Comparison of ENCODE assay signal across 9 mouse cellular contexts in the genomic region with DNA sequence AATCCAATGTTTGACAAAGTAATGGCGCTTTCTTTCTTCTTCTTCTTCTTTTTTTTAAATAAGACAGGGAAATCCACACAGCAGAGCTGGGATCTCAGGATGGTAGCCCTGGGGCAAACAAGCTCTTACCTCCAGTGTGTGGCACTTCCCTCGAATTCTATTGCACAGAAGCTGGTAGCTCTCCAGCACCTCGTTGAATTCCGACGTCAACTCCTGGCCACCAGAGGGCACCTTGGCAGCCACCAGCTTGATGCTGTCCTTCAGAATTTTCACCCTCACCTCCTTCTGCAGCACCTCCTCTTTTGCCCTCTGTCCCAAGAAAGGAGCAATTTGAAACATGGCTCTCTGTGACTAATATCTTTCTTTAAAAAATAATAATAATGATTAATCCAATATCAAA.
DNase-seq lines count a peak whose midpoint lies in the region; ATAC-seq and TF ChIP-seq lines count a peak whose summit lies in the region.
"Had no signal": no experiment of that assay in that cellular context is flagged by ENCODE, and none has a peak within 500 bp of the region (broad histone marks: within the 10 kb centered on the region; RNA-seq: fewer than 3 reads in every experiment).

No protein-coding gene starts in this region.

- 18% methylated on average over 5 of the region's 5 CpGs for WGBS in lung, adult 2 months

- peak; percentile 74 for ATAC-seq in CD4-positive, CD25-positive, alpha-beta regulatory T cell, adult 4 months

- no peak overlapping the region for H3K4me3 ChIP-seq in lung, adult 2 months (replicated peaks; ENCODE audit: extremely low read depth, low read depth, low read length)
- H3K4me3 ChIP-seq: heart, embryonic 13.5 days had no signal

- H3K4me1 ChIP-seq in lung, adult 2 months (ENCODE audit: control insufficient read depth, insufficient read depth, low read length), result no peaks in the 10 kb centered on the region

- DNase-seq in adrenal gland, adult 8-10 months, result peak; percentile 53
- peak; percentile 78 for DNase-seq in embryo, embryonic 11 days
- peak; percentile 59 for DNase-seq in heart, adult 8-10 months (ENCODE audit: low spot score)
- DNase-seq in kidney, postnatal 4 days, result peak; percentile 85 to 88
- peak; percentile 73 for DNase-seq in lung, adult 2 months
- DNase-seq in retina, postnatal 1 day, result peak; percentile 67
- DNase-seq in urinary bladder, postnatal 25 days (ENCODE audit: low spot score), result peak; percentile 61

- TF ChIP-seq CTCF in lung, adult 2 months (IDR thresholded peaks at IDR 0.05; ENCODE audit: insufficient read depth, low read length), result peak; percentile 91

- TF ChIP-seq POLR2A in lung, adult 2 months (IDR thresholded peaks at IDR 0.05; ENCODE audit: borderline replicate concordance, extremely low read depth, low read depth, low read length), result no peak
